Mouse (Mus musculus): Measurements from ENCODE around the gene Sim2. TPM values are rescaled to one million over a fixed set of nuclear protein-coding genes. Genes with fewer than 3 reads are reported as not detected.

The Sim2 gene
- polyA plus RNA-seq, 1 experiment from 2014 or later, result not detected

- Histone ChIP-seq H3K27ac (no peak overlapping the region), H3K4me2 (no peak overlapping the region), H3K9ac (no peak overlapping the region), H3K36me3 (no peaks in the 10 kb centered on the region), H3K9me3 (no peaks in the 10 kb centered on the region), H3K4me3 (no peak overlapping the region), H3K4me1 (replicated peaks) (peaks cover 17% of the 10 kb centered on the region), H3K27me3 (peaks cover 34% of the 10 kb centered on the region)
- ATAC-seq (ENCODE audit: low FRiP score), result no peak
- 93% methylated on average over 11 of the region's 11 CpGs for WGBS
Measured at GRCm38 (mm10) chr16:94163051-94163450, 78.3 kb downstream of the Sim2 start.

- Histone ChIP-seq H3K9me3 (no peaks in the 10 kb centered on the region), H3K4me1 (replicated peaks) (peaks cover 17% of the 10 kb centered on the region), H3K27ac (no peak overlapping the region), H3K4me2 (no peak overlapping the region), H3K27me3 (peaks cover 32% of the 10 kb centered on the region), H3K9ac (0 out of 2 replicates have a peak overlapping the region, but pooled peaks have one; percentile 13), H3K4me3 (no peak overlapping the region), H3K36me3 (no peaks in the 10 kb centered on the region)
- WGBS, result 19% methylated on average over 7 of the region's 7 CpGs
- ATAC-seq (ENCODE audit: low FRiP score), result peak; percentile 28; the same call in 1 of the 2 replicates
Measured at GRCm38 (mm10) chr16:94164236-94164635, 79.5 kb downstream of the Sim2 start.

- Histone ChIP-seq H3K27me3 (peaks cover 29% of the 10 kb centered on the region; the same call in 1 of the 2 replicates), H3K4me1 (replicated peaks) (peaks cover 17% of the 10 kb centered on the region), H3K27ac (no peak overlapping the region), H3K4me3 (no peak overlapping the region), H3K4me2 (no peak overlapping the region), H3K36me3 (no peaks in the 10 kb centered on the region), H3K9ac (0 out of 2 replicates have a peak overlapping the region, but pooled peaks have one; percentile 13), H3K9me3 (no peaks in the 10 kb centered on the region)
- WGBS, result 52% methylated on average over 5 of the region's 5 CpGs
- ATAC-seq (ENCODE audit: low FRiP score), result no peak
Measured at GRCm38 (mm10) chr16:94164978-94165377, 80.2 kb downstream of the Sim2 start.

- H3K9ac ChIP-seq, result no peak overlapping the region
- 89% methylated on average over 16 of the region's 16 CpGs for WGBS
- peaks cover 15% of the 10 kb centered on the region for H3K4me1 ChIP-seq (replicated peaks)
- no peak for ATAC-seq (ENCODE audit: low FRiP score)
- H3K9me3 ChIP-seq, result no peaks in the 10 kb centered on the region
- no peak overlapping the region for H3K27ac ChIP-seq
- no peak overlapping the region for H3K4me3 ChIP-seq
- H3K36me3 ChIP-seq, result no peaks in the 10 kb centered on the region
- no peak overlapping the region for H3K4me2 ChIP-seq
- H3K27me3 ChIP-seq, result peaks cover 27% of the 10 kb centered on the region
Measured at GRCm38 (mm10) chr16:94168655-94169545, 84.2 kb downstream of the Sim2 start.

GRCm38 (mm10) chr16:94170218-94170617 lies 85.5 kb downstream of the Sim2 start:
- Histone ChIP-seq H3K36me3 (no peaks in the 10 kb centered on the region), H3K9me3 (no peaks in the 10 kb centered on the region), H3K27me3 (peaks cover 39% of the 10 kb centered on the region), H3K27ac (no peak overlapping the region), H3K9ac (no peak overlapping the region), H3K4me2 (no peak overlapping the region), H3K4me1 (replicated peaks) (peaks cover 2% of the 10 kb centered on the region; the same call in 1 of the 2 replicates), H3K4me3 (no peak overlapping the region)
- WGBS, result 50% methylated on average over 4 of the region's 4 CpGs
- ATAC-seq (ENCODE audit: low FRiP score), result no peak

GRCm38 (mm10) chr16:94173361-94173760 lies 88.6 kb downstream of the Sim2 start:
- Histone ChIP-seq H3K4me1 (replicated peaks) (peaks cover 13% of the 10 kb centered on the region), H3K4me2 (no peak overlapping the region), H3K36me3 (no peaks in the 10 kb centered on the region), H3K4me3 (no peak overlapping the region), H3K9ac (no peak overlapping the region), H3K27ac (no peak overlapping the region), H3K9me3 (no peaks in the 10 kb centered on the region), H3K27me3 (peaks cover 52% of the 10 kb centered on the region)
- 84% methylated on average over 1 of the region's 1 CpGs for WGBS
- ATAC-seq (ENCODE audit: low FRiP score), result no peak

GRCm38 (mm10) chr16:94175366-94175986 lies 90.7 kb downstream of the Sim2 start:
- H3K9ac ChIP-seq, result no peak overlapping the region
- H3K4me3 ChIP-seq, result no peak overlapping the region
- H3K27me3 ChIP-seq, result peaks cover 54% of the 10 kb centered on the region
- H3K4me1 ChIP-seq (replicated peaks), result peaks cover 33% of the 10 kb centered on the region
- H3K27ac ChIP-seq, result no peak overlapping the region
- no peak overlapping the region for H3K4me2 ChIP-seq
- no peaks in the 10 kb centered on the region for H3K9me3 ChIP-seq
- 83% methylated on average over 7 of the region's 7 CpGs for WGBS
- no peaks in the 10 kb centered on the region for H3K36me3 ChIP-seq
- ATAC-seq (ENCODE audit: low FRiP score), result no peak

Small RNAs within 50 kb of the gene (microRNA-seq; reads per million reads assigned to microRNA genes)
- not detected for gene Gm23062

Other genes starting within 250 kb of the Sim2 start
- 21.4 and 26.5 TPM in 2 replicates for gene Chaf1b, start 201.0 kb upstream of the Sim2 start, polyA plus RNA-seq (2015; fragmentation: Nextera tagmentation; extraction: Ambion mirVana)
- not detected in 2 replicates for gene Cldn14, start 76.1 kb upstream of the Sim2 start, polyA plus RNA-seq (2015; fragmentation: Nextera tagmentation; extraction: Ambion mirVana)
- 8.0 and 9.3 TPM in 2 replicates for gene Hlcs, start 228.6 kb downstream of the Sim2 start, polyA plus RNA-seq (2015; fragmentation: Nextera tagmentation; extraction: Ambion mirVana)
- gene Ripply3, start 243.5 kb downstream of the Sim2 start, polyA plus RNA-seq (2015; fragmentation: Nextera tagmentation; extraction: Ambion mirVana), result 1.8 and 2.7 TPM in 2 replicates